Mouse (Mus musculus) forebrain, embryonic 11.5 days (tissue): ENCODE results near the gene Slc39a10. TPM values are rescaled to one million over a fixed set of nuclear protein-coding genes. Genes with fewer than 3 reads are reported as not detected.
"Not testable (repeated sequence)": the region's sequence is repeated elsewhere in the genome, so short reads cannot be mapped to it uniquely, and the experiment has no call there.

Source experiments
- ATAC-seq: fragments of 200-750 bp; cut with Nextera tagmentation; replicated peaks from 2 replicates; pipeline ENCODE4 v1.8.0; 2017; ENCODE audit warnings: moderate TSS enrichment; ENCODE audit not compliant: low FRiP score
- DNase-seq: peaks from one replicate; pipeline ENCODE4 v3.0.0-alpha.2; 2017; ENCODE audit warnings: low spot score
- H3K27ac ChIP-seq: fragments of 300-500 bp; sonication (generic); 2 replicates; pipeline ENCODE4 v1.5.1; 2014; ENCODE audit warnings: low read depth, low read length
- H3K27me3 ChIP-seq: fragments of 300-500 bp; sonication (generic); 2 replicates; pipeline ENCODE4 v1.6.1; 2014; ENCODE audit warnings: mild to moderate bottlenecking, low read length, mixed read lengths; ENCODE audit not compliant: control insufficient read depth, insufficient read depth
- H3K36me3 ChIP-seq: fragments of 300-500 bp; sonication (generic); 2 replicates; pipeline ENCODE4 v1.6.1; 2014; ENCODE audit warnings: mild to moderate bottlenecking, low read length, moderate library complexity, mixed read lengths; ENCODE audit not compliant: control insufficient read depth, insufficient read depth
- H3K4me1 ChIP-seq: fragments of 300-500 bp; sonication (generic); replicated peaks from 2 replicates; pipeline ENCODE4 v1.6.1; 2014; ENCODE audit warnings: low read length, mixed read lengths; ENCODE audit not compliant: control insufficient read depth, insufficient read depth
- H3K4me2 ChIP-seq: fragments of 300-500 bp; sonication (generic); 2 replicates; pipeline ENCODE4 v1.6.1; 2014; ENCODE audit warnings: low read depth, mild to moderate bottlenecking, low read length, moderate library complexity, mixed read lengths; ENCODE audit not compliant: severe bottlenecking
- H3K4me3 ChIP-seq: fragments of 300-500 bp; sonication (generic); 2 replicates; pipeline ENCODE4 v1.5.1; 2014; ENCODE audit warnings: low read depth, low read length
- H3K9ac ChIP-seq: fragments of 300-500 bp; sonication (generic); 2 replicates; pipeline ENCODE4 v1.6.1; 2014; ENCODE audit warnings: low read length
- H3K9me3 ChIP-seq: fragments of 300-500 bp; sonication (generic); 2 replicates; pipeline ENCODE4 v1.6.1; 2016; ENCODE audit warnings: low read length, mixed read lengths; ENCODE audit not compliant: control insufficient read depth
- WGBS: fragments of 180-500 bp; shearing (Covaris S2); extraction: QIAGEN DNeasy Blood & Tissue Kit; methylation state at CpG from one replicate; pipeline ENCODE4 v1.1.7; 2014; 5-methylcytosine and 5-hydroxymethylcytosine counted together
- polyA plus RNA-seq: library from polyadenylated mRNA; unstranded; fragments of >200 nt; fragmentation: Nextera tagmentation; extraction: Ambion mirVana; gene quantifications from 2 replicates; pipeline ENCODE4 v1.2.1, GENCODE M21; 2014

Gene Slc39a10
- polyA plus RNA-seq, 1 experiment from 2014 or later, result 78.4 TPM

GRCm38 (mm10) chr1:46782227-46782626 is 110.4 kb downstream of the Slc39a10 start:
- H3K4me2 ChIP-seq, H3K27ac ChIP-seq, H3K27me3 ChIP-seq, DNase-seq, ATAC-seq, H3K9me3 ChIP-seq, H3K4me1 ChIP-seq, H3K36me3 ChIP-seq, H3K9ac ChIP-seq, H3K4me3 ChIP-seq: not testable (repeated sequence)
- WGBS, result 91% methylated on average over 4 of the region's 4 CpGs

- not testable (repeated sequence) for H3K27ac ChIP-seq, H3K4me2 ChIP-seq, H3K4me3 ChIP-seq, DNase-seq, H3K9me3 ChIP-seq, H3K4me1 ChIP-seq, ATAC-seq, H3K36me3 ChIP-seq, H3K27me3 ChIP-seq, H3K9ac ChIP-seq
- WGBS, result 91% methylated on average over 7 of the region's 7 CpGs
Measured at GRCm38 (mm10) chr1:46770077-46770695, 122.5 kb downstream of the Slc39a10 start.

- not testable (repeated sequence) for H3K27ac ChIP-seq, H3K9ac ChIP-seq, H3K4me2 ChIP-seq, H3K36me3 ChIP-seq, H3K9me3 ChIP-seq, H3K27me3 ChIP-seq, H3K4me3 ChIP-seq, ATAC-seq, DNase-seq, H3K4me1 ChIP-seq
Measured at GRCm38 (mm10) chr1:46769318-46769717, 123.3 kb downstream of the Slc39a10 start.

GRCm38 (mm10) chr1:46764600-46764999 is 128.1 kb downstream of the Slc39a10 start:
- not testable (repeated sequence) for ATAC-seq, DNase-seq, H3K4me1 ChIP-seq, H3K4me2 ChIP-seq, H3K4me3 ChIP-seq, H3K9me3 ChIP-seq, H3K36me3 ChIP-seq, H3K27ac ChIP-seq, H3K9ac ChIP-seq, H3K27me3 ChIP-seq
- 84% methylated on average over 3 of the region's 3 CpGs for WGBS
